Mouse (Mus musculus) forebrain, embryonic 10.5 days (tissue): ENCODE data around the gene Sestd1. TPM values are rescaled to one million over a fixed set of nuclear protein-coding genes. Genes with fewer than 3 reads are reported as not detected.

Experiments used
- DNase-seq: peaks from one replicate; pipeline ENCODE4 v3.0.0-alpha.2; 2017; ENCODE audit warnings: low spot score; ENCODE audit errors: extremely low spot score
- H3K27ac ChIP-seq: fragments of 300-500 bp; sonication (generic); 2 replicates; pipeline ENCODE4 v1.5.1; 2016; ENCODE audit warnings: mild to moderate bottlenecking
- H3K27me3 ChIP-seq: fragments of 300-500 bp; sonication (generic); 2 replicates; pipeline ENCODE4 v1.6.1; 2016; ENCODE audit warnings: mild to moderate bottlenecking; ENCODE audit not compliant: poor library complexity, severe bottlenecking
- H3K36me3 ChIP-seq: fragments of 300-500 bp; sonication (generic); replicated peaks from 2 replicates; pipeline ENCODE4 v1.6.1; 2016; ENCODE audit warnings: mild to moderate bottlenecking, moderate library complexity
- H3K4me1 ChIP-seq: fragments of 300-500 bp; sonication (generic); 2 replicates; pipeline ENCODE4 v1.6.1; 2016
- H3K4me3 ChIP-seq: fragments of 300-500 bp; sonication (generic); 2 replicates; pipeline ENCODE4 v1.5.1; 2016; ENCODE audit warnings: mild to moderate bottlenecking, moderate library complexity
- H3K9me3 ChIP-seq: fragments of 300-500 bp; sonication (generic); 2 replicates; pipeline ENCODE4 v1.6.1; 2016; ENCODE audit warnings: mild to moderate bottlenecking, moderate library complexity
- WGBS: fragments of 180-500 bp; shearing (Covaris S2); methylation state at CpG from one replicate; pipeline ENCODE4 v1.1.7; 2016; 5-methylcytosine and 5-hydroxymethylcytosine counted together
- polyA plus RNA-seq: library from polyadenylated mRNA; unstranded; fragments of >200 nt; fragmentation: Nextera tagmentation; extraction: Ambion mirVana; gene quantifications from 2 replicates; pipeline ENCODE4 v1.2.1, GENCODE M21; 2016

The Sestd1 gene
- polyA plus RNA-seq, 1 experiment from 2014 or later: 16.6 TPM

DNA sequence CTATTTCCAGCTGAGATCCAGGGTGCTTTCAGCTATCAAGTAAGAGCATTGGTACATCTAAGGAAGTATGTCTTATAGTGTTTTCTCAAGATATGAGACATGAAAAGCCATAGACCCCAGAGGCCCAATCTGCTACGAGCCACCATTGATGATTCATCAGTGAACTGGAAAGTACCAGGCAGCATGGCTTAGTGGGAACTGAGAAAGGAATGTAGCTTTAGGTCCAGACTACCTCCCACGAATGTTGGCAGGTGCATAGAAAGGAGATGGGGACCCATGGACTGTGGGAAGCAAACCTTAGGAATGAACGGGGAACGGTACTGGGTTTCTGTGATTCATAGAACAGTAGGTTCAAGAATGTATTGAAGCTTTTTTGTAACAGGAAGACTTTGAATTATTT lies 114.0 kb downstream of the Sestd1 start:
- Histone ChIP-seq H3K27ac (no peak overlapping the region), H3K9me3 (no peaks in the 10 kb centered on the region), H3K4me3 (no peak overlapping the region), H3K27me3 (0 out of 2 replicates have a peak, but pooled peaks cover 8% of the 10 kb centered on the region), H3K4me1 (peaks cover 22% of the 10 kb centered on the region), H3K36me3 (no peaks in the 10 kb centered on the region)
- 90% methylated on average over 4 of the region's 4 CpGs for WGBS
- DNase-seq: no peak

DNA sequence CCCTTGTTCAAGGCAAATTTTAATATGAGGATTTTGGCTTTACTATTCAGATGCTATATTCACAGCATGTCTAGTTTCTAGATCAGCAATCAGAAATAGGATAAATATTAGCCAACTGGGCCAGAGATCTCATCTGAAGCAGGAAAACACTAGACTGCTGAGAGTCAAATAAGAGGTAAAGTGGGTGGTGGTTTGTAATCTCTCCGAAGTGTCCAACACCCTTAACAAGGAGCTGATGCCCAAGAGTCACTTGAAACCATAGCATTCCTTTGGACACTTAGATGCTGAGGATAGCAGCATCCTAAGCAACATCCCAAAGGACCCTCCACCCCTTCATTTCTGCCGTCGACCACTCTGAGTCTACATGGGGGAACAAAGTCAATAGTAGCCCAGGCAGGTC lies 115.7 kb downstream of the Sestd1 start:
- Histone ChIP-seq H3K27ac (no peak overlapping the region), H3K27me3 (0 out of 2 replicates have a peak, but pooled peaks cover 8% of the 10 kb centered on the region)

GRCm38 (mm10) chr2:77163381-77163780 lies 117.0 kb downstream of the Sestd1 start:
- 90% methylated on average over 3 of the region's 3 CpGs for WGBS
- Histone ChIP-seq H3K27me3 (0 out of 2 replicates have a peak, but pooled peaks cover 5% of the 10 kb centered on the region), H3K4me3 (no peak overlapping the region), H3K4me1 (no peaks in the 10 kb centered on the region), H3K27ac (no peak overlapping the region), H3K36me3 (no peaks in the 10 kb centered on the region), H3K9me3 (no peaks in the 10 kb centered on the region)
- no peak for DNase-seq

More for the DNA sequence above, 115.7 kb downstream of the Sestd1 start:
- 90% methylated on average over 3 of the region's 3 CpGs for WGBS
- H3K4me3 ChIP-seq: no peak overlapping the region
- H3K9me3 ChIP-seq: no peaks in the 10 kb centered on the region
- DNase-seq: no peak
- H3K36me3 ChIP-seq: no peaks in the 10 kb centered on the region
- peaks cover 5% of the 10 kb centered on the region for H3K4me1 ChIP-seq

- Histone ChIP-seq H3K36me3 (no peaks in the 10 kb centered on the region), H3K4me1 (no peaks in the 10 kb centered on the region), H3K9me3 (no peaks in the 10 kb centered on the region), H3K4me3 (no peak overlapping the region), H3K27me3 (no peaks in the 10 kb centered on the region), H3K27ac (no peak overlapping the region)
- 86% methylated on average over 3 of the region's 3 CpGs for WGBS
- no peak for DNase-seq
Measured at GRCm38 (mm10) chr2:77162135-77162534, 118.3 kb downstream of the Sestd1 start.

- H3K4me1 ChIP-seq: no peaks in the 10 kb centered on the region
- WGBS: 96% methylated on average over 4 of the region's 4 CpGs
- DNase-seq: no peak
- no peaks in the 10 kb centered on the region for H3K27me3 ChIP-seq
- no peaks in the 10 kb centered on the region for H3K9me3 ChIP-seq
- no peak overlapping the region for H3K4me3 ChIP-seq
- H3K27ac ChIP-seq: no peak overlapping the region
- H3K36me3 ChIP-seq: no peaks in the 10 kb centered on the region
Measured at GRCm38 (mm10) chr2:77157546-77157945, 122.8 kb downstream of the Sestd1 start.

DNA sequence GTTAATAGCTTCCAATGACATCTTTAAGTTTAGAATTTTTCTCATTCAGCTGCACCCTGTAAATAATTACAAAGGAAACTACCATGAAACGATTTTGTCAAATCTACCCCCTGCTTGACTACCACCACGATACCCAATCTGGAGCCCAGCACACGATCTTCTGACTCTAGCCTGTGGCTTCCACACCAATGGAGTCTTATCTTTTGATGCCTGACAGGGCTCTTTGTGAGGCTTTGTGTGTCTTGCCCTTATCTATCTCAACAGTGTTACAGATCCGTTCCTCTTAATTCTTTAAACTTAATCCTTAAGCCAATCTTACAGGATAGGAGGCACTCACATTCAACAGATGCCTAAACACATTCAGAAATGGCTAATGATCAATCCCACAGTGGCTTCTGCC lies 126.3 kb downstream of the Sestd1 start:
- Histone ChIP-seq H3K4me1 (peaks cover 7% of the 10 kb centered on the region), H3K36me3 (no peaks in the 10 kb centered on the region), H3K9me3 (no peaks in the 10 kb centered on the region), H3K27me3 (no peaks in the 10 kb centered on the region), H3K4me3 (no peak overlapping the region), H3K27ac (no peak overlapping the region)
- no peak for DNase-seq
- 73% methylated on average over 4 of the region's 4 CpGs for WGBS

GRCm38 (mm10) chr2:77151255-77151654 lies 129.1 kb downstream of the Sestd1 start:
- H3K4me3 ChIP-seq: no peak overlapping the region
- H3K9me3 ChIP-seq: no peaks in the 10 kb centered on the region
- WGBS: 94% methylated on average over 8 of the region's 8 CpGs
- peaks cover 14% of the 10 kb centered on the region for H3K4me1 ChIP-seq
- no peak overlapping the region for H3K27ac ChIP-seq
- DNase-seq: no peak
- no peaks in the 10 kb centered on the region for H3K27me3 ChIP-seq
- no peaks in the 10 kb centered on the region for H3K36me3 ChIP-seq

- no peak for DNase-seq
- Histone ChIP-seq H3K36me3 (no peaks in the 10 kb centered on the region), H3K9me3 (no peaks in the 10 kb centered on the region), H3K27me3 (no peaks in the 10 kb centered on the region), H3K4me3 (no peak overlapping the region), H3K27ac (no peak overlapping the region), H3K4me1 (peaks cover 14% of the 10 kb centered on the region)
- WGBS: 63% methylated on average over 2 of the region's 2 CpGs
Measured at GRCm38 (mm10) chr2:77149576-77149975, 130.8 kb downstream of the Sestd1 start.

DNA sequence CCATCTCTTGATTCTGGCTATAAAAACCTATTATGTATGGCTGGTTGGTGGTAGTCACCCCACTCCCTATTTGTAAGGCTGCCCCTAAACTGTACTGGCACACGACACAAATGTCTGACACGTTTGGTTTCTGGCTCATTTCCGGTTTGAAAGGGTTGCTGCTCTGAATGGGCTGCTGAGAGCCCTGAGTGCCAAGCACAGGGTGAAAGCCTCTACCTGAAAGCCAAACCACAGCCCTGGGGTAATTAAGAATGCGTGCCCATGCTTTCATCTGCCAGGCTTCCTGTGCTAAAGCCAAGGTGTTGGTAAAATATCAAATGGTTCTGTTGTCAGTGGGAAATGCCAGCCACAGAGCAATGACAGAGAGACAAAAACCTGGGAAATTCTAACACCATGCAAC lies 132.2 kb downstream of the Sestd1 start:
- Histone ChIP-seq H3K27ac (no peak overlapping the region), H3K4me3 (no peak overlapping the region), H3K27me3 (no peaks in the 10 kb centered on the region), H3K36me3 (no peaks in the 10 kb centered on the region), H3K4me1 (peaks cover 14% of the 10 kb centered on the region), H3K9me3 (no peaks in the 10 kb centered on the region)
- DNase-seq: no peak
- 74% methylated on average over 4 of the region's 4 CpGs for WGBS

DNA sequence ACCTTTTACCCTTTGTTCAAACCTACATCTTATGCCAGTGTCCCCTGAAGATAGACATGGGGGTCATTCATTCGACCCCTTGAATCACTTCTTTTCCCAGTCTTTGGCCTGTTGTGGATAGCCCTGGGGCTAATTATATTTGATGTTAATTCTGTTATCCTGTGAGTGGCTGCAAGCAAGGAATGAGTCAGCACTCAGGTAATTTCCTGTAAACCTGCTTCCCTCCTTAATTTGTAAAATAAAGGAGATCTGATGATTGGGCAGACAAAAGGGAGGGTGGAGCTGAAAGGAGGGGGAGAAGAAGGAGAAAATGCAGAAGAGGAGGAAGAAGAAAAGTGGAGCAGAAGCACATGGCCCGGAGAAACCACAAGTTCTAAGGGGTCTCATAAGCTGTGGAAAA lies 133.4 kb downstream of the Sestd1 start:
- no peak for DNase-seq
- Histone ChIP-seq H3K4me3 (no peak overlapping the region), H3K4me1 (peaks cover 14% of the 10 kb centered on the region), H3K27me3 (no peaks in the 10 kb centered on the region), H3K9me3 (no peaks in the 10 kb centered on the region), H3K27ac (no peak overlapping the region), H3K36me3 (no peaks in the 10 kb centered on the region)
- 81% methylated on average over 2 of the region's 2 CpGs for WGBS

DNA sequence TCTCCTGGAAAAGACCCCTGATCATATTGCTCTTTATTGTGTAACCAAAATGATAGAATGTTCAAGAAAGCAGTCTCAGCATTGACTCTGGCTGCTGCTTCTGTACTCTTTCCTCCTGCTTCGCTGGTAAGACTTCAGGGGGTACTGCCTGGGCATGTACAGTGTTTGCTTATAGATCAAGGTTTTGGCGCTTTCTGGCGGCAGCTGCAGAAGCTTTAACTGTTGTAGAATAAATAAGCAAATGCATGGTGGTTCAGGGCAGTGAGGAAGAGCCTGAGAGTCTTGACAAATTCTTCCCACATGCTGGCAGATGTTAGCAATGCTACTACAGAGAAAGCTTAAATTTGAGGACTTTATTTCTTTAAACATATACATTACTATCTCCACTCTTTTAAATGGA lies 134.1 kb downstream of the Sestd1 start:
- 82% methylated on average over 3 of the region's 3 CpGs for WGBS
- no peaks in the 10 kb centered on the region for H3K36me3 ChIP-seq
- H3K4me3 ChIP-seq: no peak overlapping the region
- no peaks in the 10 kb centered on the region for H3K9me3 ChIP-seq
- H3K27me3 ChIP-seq: no peaks in the 10 kb centered on the region
- no peak overlapping the region for H3K27ac ChIP-seq
- DNase-seq: no peak
- H3K4me1 ChIP-seq: peaks cover 14% of the 10 kb centered on the region

DNA sequence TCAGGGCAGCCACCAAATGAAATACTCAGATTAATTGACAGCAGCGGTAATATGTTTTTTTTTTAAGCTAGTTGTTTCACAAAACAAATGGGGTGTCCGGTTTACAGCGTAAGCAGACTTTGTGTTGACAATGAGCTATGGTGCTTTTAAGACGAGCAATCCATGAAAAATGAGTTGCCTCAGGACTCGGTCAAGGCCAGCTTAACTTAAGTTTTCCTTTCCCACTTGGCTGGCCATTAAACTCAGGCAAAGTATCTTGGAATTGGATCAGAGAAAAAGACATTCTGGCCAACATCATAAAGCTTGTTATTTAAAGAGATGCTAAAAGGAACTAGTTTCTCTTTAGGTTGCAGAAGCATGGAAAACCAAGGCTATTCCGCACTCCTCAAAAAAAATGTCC lies 136.9 kb downstream of the Sestd1 start:
- H3K27ac ChIP-seq: no peak overlapping the region
- H3K27me3 ChIP-seq: no peaks in the 10 kb centered on the region
- no peaks in the 10 kb centered on the region for H3K9me3 ChIP-seq
- WGBS: 89% methylated on average over 6 of the region's 6 CpGs
- DNase-seq: no peak
- H3K4me1 ChIP-seq: peaks cover 3% of the 10 kb centered on the region; the same call in 1 of the 2 replicates
- H3K36me3 ChIP-seq: no peaks in the 10 kb centered on the region
- no peak overlapping the region for H3K4me3 ChIP-seq

GRCm38 (mm10) chr2:77138879-77139278 lies 141.5 kb downstream of the Sestd1 start:
- Histone ChIP-seq H3K9me3 (no peaks in the 10 kb centered on the region), H3K27ac (no peak overlapping the region), H3K36me3 (no peaks in the 10 kb centered on the region), H3K4me3 (no peak overlapping the region), H3K27me3 (no peaks in the 10 kb centered on the region), H3K4me1 (no peaks in the 10 kb centered on the region)
- 92% methylated on average over 6 of the region's 6 CpGs for WGBS
- DNase-seq: no peak

DNA sequence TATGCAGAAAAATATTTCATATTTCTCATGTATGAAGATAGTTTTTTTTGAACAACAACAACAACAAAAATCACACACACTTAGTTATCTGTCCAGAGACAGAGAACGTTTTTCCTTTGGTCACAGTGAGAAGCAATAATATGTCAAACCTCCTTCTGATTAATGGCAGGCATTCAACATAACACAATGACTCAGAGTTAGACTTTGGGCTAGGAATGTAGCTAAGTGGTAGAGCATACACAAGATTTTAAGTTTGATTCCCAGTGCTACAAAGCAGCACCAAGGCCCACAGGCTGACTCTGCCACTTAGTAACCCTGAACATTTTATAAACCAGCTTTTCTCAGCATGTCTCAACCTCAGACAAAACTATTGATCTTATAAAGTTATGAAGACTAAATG lies 145.5 kb downstream of the Sestd1 start:
- Histone ChIP-seq H3K4me3 (no peak overlapping the region), H3K4me1 (no peaks in the 10 kb centered on the region), H3K9me3 (no peaks in the 10 kb centered on the region), H3K27ac (no peak overlapping the region), H3K27me3 (no peaks in the 10 kb centered on the region), H3K36me3 (no peaks in the 10 kb centered on the region)
- 80% methylated on average over 1 of the region's 1 CpGs for WGBS
- no peak for DNase-seq
